Mouse (Mus musculus) mesoderm, embryonic 11.5 days (tissue): ENCODE measurements around the gene Myh14.

Experiments used
- DNase-seq: peaks from one replicate; pipeline ENCODE4 v3.0.0-alpha.2; 2012; ENCODE audit warnings: low read depth, low spot score

The Myh14 gene

DNA sequence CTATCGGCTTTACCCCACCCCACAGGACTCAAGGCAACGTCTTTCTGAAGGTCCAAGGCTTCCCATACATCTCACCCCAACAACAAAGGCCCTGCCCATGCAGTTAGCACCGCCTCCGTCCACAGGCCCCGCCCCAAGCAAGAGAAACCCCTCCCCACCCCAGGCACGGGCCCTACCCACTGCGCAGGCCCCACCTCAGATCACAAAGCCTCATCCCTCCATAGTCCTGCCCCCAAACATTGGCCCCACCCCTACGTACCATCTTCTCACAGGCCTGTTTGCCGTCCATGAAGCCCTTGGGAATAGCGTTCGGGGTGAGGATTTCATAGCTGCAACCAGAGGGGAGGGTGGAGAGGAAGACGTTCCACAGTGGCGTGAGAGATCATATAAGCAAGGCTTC, 38.0 kb downstream of the Myh14 start:
- DNase-seq = no peak

DNA sequence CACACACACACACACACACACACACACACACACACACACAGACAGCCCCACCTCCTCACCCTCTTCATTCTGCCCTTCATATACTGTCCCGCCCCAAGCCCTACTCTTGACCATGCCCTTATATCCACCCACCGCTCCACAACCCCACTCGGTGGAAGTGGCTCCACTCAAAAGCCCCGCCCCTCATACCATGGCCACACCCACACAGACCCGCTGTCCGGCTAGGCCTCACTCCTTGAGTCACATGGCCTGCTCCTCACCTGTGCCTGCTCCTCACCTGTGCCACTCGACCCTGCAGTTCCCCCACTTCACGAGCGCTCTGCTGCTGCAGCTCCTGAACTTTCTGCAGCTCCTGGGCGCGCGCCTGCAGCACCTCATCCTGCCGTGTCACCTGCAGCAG, 40.2 kb downstream of the Myh14 start:
- no peak for DNase-seq

DNA sequence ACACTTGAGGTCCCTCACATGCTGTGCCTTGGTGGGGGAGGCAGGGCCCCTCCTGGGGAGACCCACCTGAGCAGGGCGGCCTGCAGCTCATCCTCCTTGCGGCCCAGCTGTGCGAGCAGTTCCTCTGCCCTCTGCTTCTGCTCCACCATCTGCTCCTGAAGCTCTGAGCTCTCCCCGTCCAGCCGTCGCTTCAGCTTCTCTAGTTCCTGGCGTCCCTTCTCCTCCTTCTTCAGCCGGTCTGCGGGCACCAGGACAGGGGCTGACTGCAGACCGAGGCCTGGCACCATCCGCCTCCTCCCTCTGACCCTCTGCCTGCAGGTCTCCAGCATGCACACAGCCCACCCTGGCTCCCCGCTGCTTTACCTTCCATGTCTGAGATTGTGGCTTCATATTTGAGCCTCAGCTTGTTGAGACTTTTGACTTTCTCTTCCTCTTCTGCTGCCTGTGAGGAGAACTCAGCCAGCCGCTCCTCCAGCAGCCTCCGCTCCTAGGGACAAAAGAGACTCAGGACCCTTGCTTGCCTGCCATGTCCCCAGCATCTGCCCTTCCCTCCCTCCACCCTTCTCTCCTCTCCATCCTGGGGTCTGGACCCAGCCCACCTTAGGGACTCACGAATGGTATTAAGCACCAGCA, 42.1 kb downstream of the Myh14 start:
- no peak for DNase-seq

DNA sequence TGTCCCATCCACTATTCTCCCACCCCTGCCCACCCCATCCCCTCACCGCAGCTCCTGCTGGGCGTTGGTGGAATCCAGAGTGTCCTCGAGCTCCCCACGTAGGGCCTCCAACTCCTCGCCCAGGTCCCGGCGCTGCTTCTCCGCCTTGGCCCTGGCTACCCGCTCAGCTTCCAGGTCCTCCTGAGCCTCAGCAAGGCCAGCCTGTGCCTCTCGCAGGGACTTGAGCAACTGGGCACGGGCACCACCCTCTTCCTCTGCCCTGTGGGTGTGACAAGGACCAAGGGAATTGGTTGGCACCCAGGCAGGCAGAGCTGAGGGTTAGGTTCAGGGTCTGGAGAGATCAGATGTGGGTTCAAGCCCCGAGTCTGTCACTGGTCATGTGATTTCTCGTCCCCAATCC, 43.7 kb downstream of the Myh14 start:
- no peak for DNase-seq

DNA sequence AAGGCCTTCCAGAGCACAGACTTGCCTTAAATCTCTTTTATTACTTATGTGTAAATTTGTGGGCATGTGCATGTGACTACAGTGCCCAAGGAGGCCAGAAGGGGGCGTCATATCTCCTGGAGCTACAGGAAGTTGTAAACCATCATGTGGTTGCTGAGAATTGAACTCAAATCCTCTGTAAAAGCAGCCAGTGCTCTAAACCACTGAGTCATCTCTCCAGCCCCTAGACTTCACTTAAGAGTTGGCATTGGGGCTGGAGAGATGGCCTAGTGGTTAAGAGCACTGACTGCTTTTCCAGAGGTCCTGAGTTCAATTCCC, 44.6 kb downstream of the Myh14 start:
- no peak for DNase-seq

DNA sequence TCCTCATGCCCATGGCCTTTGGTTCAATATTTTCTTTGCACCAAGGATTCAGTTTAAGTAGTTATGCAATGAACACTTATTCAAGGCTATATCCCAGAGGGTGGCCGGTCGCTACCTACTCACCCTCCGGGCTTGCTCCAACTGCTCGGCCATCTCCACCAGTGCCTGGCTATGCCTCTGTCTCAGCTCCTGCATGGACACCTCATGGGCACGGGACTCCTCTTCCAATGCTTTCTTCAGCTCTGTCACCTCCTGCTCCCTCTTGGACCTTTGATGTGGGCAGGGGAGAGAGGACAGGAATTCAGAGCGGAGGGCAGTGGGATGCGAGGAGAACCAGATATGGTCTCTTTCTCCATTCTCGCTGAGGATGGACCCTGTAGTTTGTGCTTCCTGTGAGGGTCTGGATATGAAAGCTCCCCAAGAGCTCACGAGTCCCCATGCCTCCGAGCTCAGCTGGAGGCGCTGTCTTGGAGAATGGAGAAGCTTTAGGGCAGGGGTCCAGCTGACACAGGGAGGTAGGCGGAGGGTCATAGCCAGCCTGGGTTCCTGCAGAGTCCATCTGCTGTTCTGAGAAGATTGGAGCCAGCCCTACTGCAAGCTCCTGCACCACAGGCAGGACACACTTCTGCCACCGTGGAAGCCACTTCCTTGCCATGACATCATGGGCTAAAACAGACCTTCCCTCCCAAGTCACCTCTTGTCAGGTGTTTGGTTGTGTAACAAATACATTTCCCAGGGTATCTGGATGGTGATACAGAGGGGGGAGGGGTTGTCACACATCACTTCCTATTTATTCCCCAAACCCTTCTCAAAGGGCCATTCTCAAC, 45.2 kb downstream of the Myh14 start:
- no peak for DNase-seq

DNA sequence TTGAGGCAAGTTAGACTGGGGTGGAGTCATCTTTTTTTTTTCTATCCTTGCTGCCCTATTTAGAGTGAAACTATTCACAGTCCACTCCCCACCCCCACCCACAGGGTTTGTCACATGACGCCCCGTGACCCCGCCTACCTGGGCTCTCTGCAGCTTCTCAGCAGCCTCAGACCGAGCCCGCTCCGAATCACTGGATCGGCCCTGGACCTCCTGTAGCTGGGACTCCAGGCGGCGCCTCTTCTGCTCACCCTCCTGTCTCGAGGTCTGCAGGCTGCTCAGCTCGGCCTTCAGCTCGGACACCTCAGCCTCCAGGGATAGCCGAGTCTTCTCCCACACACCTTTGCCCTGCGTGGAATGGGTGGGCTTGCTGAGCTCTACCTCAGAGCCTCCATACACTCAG, 45.8 kb downstream of the Myh14 start:
- DNase-seq = no peak

DNA sequence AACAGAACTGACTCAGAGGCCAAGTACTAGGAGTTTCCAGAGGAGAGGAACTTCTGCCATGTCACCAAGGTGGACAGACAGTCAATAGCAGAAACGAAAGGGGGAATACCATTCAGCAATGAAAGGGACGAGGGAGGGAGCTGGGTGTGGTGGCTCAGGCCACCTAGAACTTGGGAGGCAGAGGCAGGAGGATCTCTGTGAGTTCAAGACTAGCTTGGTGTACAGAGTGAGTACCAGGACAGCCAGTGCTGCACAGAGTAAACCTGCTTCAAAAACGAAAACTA, 46.2 kb downstream of the Myh14 start:
- DNase-seq = no peak

DNA sequence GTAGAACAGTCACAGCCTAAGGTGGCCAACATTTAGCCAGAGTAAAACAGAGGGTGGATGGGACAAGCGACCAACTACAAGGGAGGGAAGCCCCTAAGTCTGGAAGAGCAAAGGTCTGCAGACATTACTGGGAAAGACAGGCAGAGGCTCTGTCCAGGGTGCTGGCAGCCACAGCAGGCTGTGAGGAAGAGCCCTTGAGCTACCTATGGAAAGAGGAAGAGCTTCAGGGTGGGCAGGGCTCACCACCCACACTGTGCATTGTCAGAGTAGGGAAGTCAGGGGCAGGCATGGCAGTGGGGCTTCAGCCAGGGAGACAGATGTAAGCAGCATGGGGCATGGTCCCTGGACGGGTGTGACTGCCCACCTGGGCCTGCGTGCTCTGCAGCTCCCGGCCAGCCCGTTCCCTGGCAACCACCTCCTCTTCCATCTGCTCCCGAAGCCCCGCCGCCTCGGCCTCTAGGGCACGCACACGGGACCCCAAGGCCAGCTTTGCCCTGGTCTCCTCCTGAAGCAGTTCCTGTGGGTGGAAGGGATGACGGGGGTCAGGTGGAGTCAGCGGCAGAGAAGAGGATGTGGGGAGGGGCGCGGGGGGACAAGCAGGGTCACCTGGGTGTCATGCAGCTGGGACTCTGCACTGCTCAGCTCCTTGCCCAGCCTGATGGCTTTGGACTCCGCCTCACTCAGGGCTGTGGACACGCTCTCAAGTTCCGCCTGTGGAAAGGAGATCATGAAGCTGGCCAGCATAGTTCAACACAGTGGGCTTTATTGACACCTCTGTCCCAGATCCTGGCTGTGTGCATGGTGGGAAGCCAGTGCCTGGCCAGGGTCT, 46.7 kb downstream of the Myh14 start:
- no peak for DNase-seq

DNA sequence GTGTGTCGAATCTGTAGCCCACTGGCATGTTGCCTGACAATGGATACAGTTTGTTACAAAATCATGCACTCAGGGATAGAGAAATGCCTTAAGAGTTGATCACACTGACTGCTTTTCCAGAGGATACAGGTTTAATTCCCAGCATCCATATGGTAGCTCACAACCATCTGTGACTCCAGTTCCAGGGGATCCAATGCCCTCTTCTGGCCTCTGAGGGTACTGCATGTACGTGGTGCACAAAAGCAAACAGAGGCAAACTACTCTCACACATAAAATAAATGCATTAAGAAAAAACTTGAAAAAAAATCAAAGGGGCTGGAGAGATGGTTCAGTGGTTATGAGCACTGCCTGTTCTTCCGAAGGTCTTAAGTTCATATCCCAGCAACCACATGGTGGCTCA, 53.6 kb downstream of the Myh14 start:
- DNase-seq = no peak

DNA sequence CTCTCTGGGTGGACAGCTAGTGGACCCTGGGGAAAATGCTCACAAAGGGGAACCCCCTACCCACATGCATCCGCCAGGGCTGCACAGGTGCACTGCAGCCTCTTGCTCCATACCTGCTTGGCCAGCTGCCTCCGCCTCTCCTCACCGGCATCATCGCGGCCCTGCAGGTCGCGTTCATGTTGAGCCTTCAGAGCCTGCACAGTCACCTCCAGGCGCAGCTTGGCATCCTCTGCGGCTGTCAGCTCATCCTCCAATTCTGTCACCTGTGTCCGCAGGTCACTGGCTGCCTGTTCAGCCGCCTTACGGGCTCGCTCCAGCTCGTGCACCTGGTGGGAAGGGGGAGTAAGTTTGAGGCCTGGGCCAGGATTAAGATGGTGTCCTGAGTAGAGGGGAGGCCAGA, 54.7 kb downstream of the Myh14 start:
- no peak for DNase-seq

DNA sequence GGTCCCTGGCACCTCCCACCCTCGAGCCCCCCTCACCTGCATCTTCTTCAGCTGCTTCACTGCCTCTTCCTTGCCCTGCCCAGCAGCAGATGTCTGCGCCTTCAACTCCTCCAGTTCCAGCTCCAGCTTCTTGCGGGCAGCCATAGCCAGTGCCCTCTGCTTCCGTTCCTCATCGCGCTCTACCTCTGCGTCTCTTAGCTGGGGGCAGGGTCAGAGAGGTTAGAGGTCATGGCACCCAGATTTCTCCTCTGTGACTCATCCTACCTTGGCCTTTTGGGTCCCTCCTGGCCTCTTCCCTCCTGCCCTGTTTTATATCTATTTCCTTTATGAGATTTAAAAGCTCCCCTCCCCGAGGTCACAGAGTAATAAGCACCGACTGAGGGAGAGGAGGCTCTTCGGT, 55.3 kb downstream of the Myh14 start:
- DNase-seq = no peak

DNA sequence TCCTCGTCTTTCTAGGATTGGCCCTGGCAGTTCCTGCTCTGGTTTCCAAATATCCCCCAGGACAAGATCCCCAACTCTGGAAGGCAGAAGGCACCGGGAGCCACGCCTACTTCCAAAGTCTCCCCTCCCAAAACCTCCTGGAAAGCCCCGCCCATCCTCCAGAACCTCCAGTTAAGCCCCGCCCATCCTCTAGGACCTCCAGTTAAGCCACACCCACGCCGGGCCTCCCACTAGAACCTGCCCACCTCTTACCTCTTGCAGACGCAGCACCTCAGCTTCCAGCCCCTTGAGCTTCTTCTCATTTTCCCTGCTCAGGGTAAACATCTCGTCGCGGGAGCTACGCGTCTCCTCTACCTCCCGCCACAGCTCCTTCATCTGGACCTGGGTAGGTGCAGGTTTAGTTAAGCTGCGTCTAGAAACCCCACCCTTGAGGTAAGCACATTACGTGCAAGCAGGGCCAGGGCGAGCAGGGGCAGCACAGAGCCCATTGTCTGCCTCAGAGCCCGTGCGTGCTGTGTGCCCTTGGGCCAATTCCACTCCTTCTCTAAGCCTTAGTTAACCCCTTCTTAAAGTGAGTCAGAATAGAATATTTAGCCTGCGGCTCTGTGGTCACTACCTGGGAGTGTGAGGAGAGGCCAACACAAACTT, 56.5 kb downstream of the Myh14 start:
- no peak for DNase-seq

DNA sequence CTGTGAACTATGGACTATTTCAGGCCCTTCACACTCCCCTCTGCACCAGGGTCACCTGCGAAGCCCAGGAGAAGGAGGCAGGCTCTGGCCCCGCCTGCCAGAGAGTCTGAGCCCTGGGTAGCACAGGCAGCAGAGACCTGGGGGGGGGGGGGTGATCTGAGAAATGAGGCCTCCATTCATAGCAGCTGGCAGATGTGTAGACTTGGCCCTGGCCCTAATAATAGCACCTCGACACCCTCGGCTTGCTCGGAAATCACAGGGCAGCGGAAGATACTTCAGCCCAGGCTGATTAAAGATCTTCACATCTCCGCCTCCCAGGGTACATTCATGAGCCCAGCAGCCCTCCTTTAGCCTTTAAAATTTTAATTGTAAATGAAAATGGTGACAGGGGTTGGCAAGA, 58.5 kb downstream of the Myh14 start:
- DNase-seq = no peak

DNA sequence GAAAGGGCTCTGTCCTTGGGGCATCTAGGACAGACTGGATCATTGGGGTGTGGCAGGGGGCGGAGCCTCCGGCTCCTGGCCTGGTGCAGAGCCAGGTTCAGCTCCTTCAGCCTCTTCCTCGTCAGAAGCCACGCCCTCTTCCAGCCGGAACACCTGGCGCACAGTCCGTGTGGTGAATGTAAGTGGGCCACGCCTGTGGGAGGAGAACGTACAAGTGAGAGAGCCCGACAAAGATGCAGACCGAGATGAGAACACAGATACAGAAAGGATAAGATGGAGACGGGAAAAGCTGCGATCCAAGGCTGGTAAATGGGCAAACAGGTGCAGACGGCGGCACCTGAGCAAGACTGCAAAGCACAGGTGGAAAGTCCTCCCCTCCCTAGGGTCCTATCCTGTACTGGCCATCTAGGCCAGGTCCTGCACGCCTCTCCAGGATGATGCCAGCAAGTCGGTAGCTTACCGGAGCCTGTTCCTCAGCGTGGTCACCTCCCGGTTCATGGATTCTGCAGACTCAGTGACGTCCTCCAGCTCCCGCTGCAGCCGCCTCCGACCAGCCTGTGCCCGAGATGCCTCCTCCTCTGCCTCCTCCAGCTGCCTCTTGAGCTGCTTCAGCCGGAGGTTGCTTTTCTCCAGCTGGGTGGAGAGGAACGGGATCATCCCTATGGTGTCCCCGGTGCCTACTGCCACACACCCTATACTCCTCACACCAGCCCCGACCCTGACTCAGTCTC, 64.3 kb downstream of the Myh14 start:
- DNase-seq = no peak

DNA sequence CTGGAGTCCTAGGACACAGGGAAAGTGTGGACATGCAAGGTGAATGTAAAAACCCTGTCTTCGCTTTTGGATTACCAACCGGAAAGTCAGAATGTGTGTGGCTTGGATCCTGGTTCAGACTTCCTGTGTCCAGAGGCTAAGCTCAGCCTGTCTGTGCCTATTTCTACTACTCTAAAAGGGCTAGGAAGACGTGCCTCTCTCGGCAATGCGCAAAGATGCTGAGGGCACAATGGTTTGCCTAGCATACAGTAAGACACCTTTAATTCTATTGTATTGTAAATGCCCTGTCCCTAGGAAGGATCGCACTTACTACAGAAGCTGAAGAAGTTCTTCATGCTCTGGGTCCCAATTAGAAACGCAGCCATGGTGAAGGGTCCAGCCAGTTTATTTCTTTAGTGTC, 65.2 kb downstream of the Myh14 start:
- no peak for DNase-seq

DNA sequence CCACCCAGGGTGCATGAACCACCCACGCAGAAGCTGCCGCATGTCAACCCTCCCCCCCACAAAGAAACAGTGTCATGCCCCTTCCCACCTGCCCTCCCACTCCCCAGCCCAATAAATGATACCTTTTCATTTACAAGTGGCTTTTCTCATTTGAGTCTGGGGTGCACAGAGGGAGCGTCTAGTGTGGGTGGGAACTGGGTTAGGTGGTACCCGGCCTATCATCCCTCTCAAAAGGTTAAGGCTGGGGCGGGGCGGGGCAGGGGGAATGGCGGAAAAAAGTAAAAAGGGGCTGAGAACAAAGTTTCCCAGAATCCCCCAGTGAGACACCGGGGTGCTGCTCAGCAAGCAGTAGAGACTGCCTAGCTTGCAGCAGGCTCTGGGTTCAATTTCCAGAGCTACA, 66.0 kb downstream of the Myh14 start:
- DNase-seq = no peak

DNA sequence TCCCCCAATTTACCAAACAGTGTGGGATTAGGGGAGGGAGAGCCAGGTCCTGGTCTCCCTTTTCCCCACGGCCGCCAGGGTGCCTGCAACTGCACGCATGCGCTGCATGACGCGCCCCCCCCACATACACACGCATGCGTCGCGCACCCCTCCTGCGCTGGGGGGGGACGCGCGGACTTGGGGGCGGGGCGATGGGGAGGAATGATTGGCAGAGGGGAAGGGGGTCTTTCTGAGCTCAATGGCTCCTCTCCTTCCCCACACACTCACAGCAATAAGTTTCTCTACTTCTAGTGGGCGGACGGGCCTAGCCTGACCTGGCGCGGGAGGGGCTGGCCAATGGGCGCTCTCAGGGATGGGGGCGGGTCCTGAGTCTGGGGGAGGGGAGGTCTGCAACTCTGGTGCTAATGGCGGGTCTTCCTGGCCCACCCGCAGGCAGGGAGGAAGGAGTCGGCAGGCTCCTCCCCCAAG, 66.5 kb downstream of the Myh14 start:
- peak; percentile 84 for DNase-seq

DNA sequence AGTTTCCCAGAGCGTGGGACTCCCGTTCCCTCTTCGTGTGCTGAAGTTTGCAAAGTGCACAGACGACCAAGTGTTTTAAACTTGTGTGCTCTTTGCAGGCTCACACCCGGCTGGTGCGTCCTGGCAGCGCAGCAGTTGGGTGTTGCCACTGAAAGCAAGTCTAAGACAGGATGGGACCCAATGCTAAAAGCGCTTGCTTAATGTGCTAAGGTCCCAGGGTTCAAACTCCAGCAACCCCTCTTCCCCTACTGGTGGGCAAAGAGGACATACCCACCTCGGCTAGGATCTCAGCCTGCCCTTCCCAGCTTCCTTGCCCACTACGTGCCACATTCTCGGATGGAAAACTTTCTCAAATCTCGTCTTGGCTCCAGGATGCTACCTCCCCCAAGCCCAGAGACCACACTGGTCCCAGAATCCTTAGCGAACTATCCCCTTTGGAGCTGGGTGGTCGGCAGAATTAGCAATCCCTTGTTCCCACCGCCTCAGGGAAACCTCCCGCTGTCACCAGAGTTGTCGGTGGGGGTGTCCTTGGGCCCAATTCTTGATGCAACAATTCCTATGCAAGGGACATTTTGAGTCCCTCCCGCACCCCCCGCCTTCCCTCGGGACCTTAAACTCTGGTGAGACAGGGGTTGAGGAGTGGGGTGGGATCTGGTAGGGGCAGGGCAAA, 67.3 kb downstream of the Myh14 start:
- no peak for DNase-seq

DNA sequence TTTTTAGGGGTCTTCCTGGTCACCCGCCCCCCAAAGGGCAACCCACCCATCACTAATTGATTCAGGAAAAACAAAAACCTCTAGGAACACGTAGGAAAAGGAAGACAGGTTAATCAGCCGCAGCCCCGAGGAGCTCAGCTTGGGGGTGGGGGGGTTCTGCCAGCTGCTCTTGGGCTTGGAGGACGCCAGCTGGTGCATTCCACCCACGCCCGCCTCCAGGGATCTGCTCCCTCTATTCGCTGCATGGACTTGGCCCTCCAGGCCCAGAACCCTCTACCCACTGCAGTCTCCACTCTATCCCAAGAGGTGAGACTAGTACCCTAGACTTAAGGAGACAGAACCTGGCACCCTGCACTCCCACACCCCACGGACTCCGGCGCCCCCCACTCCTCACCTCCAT, 68.2 kb downstream of the Myh14 start:
- DNase-seq = no peak

DNA sequence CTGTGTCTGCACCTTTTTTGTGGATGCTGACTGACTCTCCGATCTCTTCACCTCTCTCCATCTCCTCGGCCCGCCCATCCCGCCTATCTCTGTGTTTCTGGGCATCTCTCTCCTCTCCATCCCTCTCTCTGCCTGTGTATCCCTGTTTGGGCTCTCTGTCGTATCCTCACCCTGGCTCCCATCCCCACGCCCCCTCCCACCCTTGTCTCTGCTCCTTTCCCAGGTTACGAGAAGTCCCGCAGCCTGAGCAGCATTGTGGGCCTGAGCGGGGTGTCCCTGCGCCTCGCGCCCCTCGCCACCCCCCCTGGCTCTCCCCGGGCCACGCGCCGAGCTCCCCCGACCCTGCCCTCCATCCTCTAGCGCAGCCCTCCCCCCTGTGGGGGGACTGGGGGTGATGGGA, 69.0 kb downstream of the Myh14 start:
- DNase-seq = no peak
